Mouse (Mus musculus) spleen, adult 18-20 months (tissue): ENCODE measurements around the gene Spdye4b.
"Not testable (repeated sequence)": the region's sequence is repeated elsewhere in the genome, so short reads cannot be mapped to it uniquely, and the experiment has no call there.

Source experiments
- DNase-seq, 2 experiments: peaks; one replicate each; pipeline ENCODE4 v3.0.0; 2022; ENCODE audit warnings: mixed read lengths in 2 of 2

Spdye4b gene

DNA sequence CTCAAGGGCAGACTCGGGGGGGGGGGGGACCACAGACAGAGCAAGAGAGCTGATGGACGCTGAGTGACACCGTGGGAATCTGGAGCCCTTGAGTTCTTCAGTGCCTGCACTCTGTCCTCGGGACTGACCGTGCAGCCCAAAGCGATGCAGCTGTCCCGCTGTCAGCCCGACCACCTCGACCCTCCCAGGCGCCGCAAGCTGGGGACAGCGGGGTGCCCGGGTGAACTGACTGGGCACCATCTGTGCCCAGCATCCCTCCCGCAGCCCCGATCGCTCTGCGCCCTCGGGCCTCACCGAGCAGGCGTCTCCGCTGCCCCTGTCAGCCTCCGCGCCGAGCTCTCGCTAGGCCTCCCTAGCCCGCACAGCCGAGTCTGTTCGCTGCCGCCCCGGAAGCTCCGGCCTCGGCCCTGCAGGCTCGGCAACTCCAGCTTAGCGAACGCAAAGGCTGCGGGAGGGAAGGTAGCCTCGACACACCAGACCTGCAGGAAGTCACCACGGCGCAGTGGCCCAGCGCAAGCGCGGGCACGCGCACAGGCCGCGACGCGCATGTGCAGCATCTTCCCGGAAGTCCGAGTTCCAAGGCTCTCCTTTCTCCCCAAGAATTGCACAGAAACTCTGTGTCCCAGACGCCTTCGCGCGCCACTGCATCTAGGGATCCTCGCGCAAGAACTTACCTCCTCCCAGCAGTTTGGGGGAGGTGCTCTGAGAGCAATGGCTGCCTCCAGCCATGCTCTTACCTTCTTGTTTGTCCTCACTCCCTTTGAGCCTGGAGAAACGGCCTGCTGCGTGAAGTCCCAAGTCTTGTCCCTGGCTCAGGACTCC, at the start of gene Spdye4b, which contains the start of gene Rbak:
Gene Spdye4b (plus strand): TSS at position 763 of the 822 bp plus-strand sequence.
Gene Rbak (minus strand): TSS at position 521 of the 822 bp plus-strand sequence.
- peak; percentile 75 to 80 for DNase-seq

DNA sequence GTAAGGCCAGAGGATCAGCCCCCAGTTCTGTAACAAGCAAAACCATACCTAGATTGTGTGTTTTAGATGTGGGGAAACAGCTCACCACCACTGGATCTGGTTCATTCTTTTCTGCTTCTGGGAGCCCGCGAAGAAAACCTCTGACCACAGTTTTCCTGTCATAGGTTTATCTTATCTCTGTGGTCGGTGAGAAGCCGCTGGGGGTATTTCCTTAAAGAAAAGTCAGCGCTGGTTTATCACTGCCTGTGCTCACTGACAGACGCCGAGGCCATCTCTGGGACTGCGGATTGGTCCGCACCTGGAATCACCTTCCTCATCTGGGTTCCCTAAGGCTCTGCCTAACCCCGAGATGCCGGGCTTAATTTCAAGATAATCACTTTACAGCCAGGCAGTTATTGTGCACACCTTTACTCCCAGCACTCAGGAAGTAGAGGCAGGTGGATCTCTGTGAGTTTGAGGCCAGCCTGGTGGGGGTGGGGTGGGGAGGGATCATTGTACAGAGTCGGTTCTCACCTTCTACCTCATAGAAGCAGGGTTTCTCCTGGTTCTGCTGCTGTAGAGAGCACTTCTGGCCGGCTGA, 47.8 kb upstream of the Spdye4b start:
- DNase-seq, result no peak

DNA sequence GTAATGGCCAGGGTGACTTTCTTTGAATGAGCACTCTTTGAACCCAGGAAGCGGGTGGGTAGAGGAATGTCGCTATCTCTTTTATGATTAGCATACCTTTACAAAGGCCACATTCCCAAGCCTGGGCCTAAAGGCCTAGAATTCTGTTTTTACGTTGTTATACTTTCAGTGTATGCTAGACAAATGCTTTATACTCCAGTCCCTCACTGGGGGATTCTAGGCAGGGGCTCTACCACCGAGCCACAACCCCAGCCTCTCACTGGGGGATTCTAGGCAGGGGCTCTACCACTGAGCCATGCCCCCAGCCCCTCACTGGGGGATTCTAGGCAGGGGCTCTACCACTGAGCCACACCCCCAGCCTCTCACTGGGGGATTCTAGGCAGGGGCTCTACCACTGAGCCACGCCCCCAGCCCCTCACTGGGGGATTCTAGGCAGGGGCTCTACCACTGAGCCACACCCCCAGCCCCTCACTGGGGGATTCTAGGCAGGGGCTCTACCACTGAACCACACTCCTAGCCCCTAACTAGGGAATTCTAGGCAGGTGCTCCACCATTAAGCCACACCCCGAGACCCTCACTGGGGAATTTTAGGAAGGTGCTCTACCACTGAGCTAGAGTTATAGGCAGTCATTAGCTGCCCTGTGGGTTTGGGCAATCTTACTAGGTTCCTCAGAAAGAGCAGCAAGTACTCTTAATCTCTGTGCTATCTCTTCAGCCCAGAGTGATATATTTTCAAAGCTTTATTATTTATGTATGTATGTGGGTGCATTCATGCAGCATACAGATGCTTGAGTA, 46.4 kb upstream of the Spdye4b start:
- not testable (repeated sequence) for DNase-seq

DNA sequence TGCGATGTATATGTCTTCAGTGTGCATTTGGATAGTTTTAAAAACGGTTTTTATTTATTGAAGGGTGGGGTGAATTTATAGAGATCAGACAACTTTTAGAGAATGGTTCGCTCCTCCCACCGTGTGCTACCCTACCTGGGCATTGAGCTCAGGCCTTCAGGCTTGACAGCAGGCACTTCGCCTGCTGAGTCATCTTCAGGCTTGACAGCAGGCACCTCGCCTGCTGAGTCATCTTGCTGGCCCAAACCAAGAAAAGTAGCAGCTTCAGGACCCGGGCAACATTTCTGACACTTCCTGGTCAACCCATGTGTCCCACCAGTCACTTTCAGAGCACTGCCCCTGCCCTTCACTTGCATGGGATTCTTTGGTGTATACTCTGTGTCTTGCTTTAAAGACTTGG, 45.8 kb upstream of the Spdye4b start:
- no peak for DNase-seq

DNA sequence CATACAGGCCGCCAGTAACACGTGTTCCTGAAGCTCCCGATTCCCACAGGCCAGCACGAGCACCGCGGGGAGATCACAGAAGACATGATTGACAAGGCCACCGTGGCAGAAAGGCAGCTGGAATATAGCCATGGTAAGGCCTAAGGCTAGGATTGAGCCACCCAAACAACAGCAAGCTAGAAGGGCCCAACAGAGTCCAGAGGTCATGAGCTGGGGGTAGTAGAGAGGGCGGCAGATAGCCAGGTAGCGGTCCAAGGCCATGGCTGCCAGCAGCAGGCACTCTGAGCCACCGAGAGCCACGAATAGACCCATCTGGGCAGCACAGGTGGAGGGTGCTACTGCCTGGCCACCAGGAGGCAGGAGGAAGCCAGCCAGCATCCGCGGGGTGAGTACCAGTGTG, 43.2 kb upstream of the Spdye4b start:
- DNase-seq, result no peak

DNA sequence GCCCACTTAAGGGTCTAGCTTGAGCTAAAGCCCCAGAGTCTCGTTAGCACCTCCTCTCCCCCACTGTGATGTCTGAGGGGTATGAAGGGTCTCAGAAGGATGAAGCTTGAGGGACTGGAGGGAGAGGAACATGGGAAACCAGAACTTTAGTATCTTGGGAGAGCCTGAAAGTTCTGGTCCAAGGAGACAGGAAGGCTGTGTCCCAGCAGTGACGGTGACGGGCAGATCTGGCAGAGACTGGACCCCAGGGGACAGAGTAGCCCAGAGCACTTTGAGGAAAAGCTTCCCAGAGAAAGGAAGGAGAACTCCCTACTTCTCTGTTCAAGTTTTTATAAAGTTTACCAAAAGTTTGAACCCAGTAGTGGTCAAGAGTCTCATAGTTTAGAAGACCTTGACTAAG, 33.3 kb upstream of the Spdye4b start, which contains the start of gene Olfr718-ps1:
Gene Olfr718-ps1 (minus strand): TSS at position 101 of the 400 bp plus-strand sequence.
- DNase-seq, result no peak

DNA sequence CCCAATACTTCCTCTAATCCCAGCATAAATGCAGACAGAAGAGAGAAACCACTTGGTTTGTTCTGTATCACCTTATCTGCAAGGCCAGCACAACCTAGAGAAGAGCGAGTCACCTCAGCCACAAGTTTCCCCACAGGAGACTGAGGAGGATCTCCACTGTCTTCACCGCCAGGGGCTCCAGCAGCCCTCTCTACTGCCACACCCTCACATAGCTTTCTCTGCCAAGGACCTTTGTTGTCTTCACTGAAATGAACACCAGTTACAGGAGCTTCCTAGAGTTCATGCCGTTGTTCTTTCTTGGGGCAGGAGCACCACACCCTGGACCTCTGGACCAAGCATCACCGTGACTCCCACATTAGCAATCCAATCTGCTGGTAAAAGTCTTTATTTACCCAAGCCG, 32.2 kb upstream of the Spdye4b start:
- DNase-seq, result no peak

DNA sequence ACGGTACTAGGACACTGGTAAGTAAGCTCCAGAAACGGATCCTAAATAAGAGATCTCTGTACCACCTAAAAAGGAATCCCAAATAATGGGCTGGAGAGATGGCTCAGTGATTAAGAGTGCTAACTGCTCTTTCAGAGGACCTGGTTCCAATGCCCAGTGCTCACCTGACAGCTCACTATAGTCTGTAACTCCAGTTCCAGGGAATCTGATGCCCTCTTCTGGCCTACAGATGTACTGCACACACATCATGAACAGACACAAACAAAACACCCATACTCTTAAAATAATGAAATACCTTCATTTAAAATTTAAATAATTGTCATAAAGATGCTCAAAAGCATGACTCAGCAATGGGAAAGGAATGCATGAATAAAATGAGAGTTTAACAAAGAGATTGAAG, 31.3 kb upstream of the Spdye4b start:
- no peak for DNase-seq

DNA sequence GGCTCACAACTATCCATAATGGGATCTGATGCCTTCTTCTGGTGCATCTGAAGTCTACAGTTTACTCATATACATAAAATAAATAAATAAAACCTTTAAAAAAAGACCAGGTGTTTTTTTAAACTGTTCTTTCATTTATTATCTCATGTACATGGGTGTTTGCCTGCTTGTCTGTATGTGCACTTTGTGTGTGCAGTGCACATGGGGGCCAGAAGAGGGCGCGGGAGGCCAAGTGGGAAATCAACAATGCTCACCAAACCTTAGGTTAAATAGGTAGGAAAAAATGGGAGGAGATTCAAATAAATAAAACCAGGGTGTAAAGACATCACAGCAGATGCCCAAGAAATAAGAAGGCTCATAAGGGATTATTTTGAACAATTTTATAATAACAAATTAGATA, 30.8 kb upstream of the Spdye4b start:
- DNase-seq, result no peak

DNA sequence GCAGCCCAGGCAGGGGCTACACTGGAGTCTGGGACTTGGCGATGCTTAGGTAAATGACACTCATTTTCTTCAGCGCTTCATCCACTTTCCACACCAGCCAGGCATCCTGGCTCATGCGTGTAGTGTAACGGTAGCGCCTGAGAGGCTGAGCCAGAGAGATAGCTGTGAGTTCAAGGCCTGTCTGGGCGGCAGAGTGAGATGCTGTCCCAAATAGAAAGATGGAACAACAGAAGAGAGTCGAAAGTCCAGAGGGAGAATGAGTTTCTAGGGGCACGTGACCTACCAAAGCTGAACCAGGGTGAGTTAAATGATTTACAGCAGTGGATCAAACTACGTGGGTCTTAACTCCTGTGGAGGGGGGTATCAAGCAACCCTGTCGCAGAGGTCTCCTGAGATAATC, 27.1 kb upstream of the Spdye4b start:
- DNase-seq, result no peak

DNA sequence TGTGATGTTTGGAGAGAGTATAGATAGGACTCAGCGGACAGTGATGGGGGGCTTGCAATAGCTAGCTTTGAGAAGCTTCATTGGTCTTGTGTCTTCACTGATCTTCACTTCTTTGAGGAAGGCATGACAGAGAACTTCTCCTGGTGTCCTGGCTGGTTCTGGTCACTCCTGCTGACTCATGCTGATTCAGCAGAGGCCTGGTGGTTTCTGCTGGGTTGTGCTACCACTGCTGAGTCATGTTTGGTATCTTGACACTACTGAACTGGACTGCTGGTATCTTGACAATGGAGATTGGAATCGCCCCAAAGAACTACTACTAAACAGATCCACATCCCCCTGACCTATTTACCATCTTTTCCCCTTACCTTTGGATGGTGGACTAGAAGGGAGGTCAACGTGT, 25.3 kb upstream of the Spdye4b start:
- DNase-seq, result no peak

DNA sequence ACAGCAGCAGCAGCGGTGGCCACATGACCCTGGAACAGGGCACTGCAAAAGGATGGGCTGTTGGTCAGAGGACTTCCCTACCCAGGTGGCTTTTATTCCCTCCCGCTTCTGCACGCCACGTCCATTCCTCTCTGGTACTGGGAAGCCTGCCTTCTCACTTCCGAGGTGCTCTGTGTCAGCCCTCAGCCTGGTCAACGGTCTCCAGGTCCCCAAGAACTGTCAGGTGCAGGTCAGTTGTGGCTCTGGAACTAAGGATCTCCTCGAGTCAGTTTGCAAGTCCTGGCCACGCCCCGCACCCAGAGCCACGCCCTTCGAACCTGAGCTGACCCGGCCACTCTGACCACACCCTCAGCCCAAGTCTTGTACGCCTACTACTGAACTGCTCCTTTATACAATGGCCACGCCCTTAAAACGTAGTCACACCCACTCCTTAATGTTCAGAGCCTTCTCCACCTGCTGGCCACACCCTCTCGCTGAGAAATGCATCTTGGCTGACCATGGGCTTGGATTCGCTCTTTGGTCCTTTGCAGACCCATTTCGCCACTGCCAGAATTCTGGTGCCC, 15.2 kb upstream of the Spdye4b start:
- peak; percentile 25 to 40 for DNase-seq

DNA sequence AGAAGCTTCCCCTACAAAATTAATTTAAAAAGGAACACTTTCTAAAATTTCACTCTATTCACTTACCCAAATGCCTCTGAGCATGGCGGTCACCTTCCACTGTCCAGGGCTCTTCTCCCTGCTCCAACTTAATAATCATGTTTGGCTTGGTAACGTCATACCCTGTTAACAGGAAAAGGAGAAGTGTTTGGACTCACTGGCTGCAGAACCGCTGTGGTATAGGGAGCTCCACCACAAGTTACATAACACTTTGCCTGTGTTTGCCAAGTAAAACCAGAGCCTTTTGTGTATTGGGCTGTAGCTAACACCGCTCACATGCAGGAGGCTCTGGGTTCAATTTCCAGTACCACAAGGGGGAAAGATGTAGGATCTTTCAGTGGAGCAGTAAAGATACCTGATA, 4.8 kb upstream of the Spdye4b start:
- DNase-seq, result no peak

DNA sequence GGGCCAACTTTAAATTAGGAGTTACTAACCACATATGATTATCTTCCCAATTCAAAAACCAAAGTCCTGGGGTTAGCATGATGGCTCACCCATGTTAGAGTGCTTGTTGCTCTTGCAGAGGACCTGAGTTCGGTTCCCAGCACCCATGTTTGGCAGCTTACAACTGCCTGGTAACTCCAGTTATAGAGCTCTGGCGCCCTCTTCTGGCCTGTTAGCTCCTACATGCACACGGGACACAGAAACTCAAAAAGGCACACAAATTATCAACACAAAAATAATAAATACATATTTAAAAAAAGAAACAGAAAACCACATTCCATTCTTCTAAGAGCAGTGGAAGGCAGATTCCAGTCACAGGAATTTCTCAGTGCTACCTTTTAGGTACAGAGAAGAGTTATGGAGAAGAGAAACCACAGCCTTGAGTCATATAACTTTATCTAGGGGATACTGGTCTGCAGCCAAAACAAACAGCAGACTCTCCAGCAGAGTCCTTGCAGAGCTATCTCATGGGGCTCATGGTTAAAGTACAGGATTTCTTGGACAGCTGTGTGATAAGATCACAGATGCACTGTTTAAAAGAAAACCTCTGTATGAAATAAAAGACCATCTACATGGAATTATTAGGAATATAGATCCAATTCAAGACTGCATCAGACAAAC, 3.1 kb upstream of the Spdye4b start:
- no peak for DNase-seq

DNA sequence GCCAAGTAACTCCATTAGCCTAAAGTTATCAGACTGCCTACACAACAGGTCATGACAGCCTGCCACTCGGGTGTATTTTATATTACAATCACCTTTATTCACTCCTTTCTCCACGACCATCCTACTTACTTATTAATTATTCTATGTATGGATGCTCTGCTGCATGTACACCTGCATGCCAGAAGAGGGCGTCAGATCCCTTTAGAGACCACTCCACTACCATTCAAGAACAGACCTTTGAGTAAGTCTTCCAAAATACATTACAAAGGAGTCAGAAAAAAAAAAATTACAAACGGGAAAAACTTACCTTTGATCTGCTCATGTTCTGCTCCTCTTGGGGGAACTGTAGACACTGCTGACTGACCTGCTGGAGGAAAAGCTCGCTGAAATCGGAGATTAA, 1.6 kb upstream of the Spdye4b start:
- DNase-seq, result no peak

DNA sequence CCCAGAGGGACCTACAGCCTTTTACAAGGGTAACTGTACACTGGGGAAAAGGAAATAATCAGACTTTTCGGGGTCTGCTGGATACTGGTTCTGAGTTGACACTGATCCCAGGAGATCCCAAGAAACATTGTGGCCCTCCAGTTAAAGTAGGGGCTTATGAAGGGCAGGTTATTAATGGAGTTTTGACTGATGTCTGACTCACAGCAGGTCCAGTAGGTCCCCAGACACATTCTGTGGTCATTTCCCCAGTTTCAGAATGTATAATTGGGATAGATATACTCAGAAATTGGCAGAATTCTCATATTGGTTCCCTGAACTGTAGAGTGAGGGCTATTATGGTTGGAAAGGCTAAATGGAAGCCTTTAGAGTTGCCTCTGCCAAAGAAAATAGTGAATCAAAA, 7.2 kb downstream of the Spdye4b start:
- not testable (repeated sequence) for DNase-seq

DNA sequence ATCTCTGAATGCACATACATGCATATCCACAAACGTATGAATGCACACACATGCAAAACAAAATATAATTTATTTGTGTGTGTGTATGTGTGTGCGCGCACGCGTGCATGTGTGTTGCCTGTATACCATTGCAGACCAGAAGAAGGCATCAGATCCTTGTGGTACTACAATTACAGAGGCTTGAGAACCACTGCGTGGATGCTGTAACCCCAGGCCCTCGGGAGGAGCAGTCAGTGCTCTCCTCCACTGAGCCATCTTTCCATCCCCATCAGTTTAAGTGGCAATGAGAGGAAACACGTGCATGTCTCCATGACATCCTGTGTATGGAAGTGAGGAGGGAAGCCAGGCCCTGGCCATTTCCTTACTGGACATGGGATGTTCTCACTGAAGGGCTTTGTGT, 12.0 kb downstream of the Spdye4b start:
- no peak for DNase-seq

DNA sequence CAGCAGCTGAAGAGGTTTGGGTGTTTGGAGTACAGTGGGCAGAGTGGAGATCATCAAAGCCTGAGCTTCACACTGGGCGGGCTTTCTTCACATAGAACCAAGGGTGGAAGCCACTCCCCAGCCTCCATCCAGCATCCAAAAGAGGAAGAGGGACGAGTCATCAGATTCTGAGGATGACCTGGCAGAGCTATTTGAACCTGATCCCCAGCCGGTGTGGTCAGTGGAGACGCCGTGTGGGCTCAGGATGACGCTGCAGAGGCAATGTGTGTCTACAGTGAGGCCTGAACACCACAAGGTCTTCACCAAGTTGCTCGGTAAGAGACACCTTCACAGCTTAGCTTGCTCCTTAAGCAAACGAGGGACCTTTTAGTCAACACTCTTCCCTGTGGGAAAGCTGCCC, 13.9 kb downstream of the Spdye4b start:
- DNase-seq, result not testable (repeated sequence)

DNA sequence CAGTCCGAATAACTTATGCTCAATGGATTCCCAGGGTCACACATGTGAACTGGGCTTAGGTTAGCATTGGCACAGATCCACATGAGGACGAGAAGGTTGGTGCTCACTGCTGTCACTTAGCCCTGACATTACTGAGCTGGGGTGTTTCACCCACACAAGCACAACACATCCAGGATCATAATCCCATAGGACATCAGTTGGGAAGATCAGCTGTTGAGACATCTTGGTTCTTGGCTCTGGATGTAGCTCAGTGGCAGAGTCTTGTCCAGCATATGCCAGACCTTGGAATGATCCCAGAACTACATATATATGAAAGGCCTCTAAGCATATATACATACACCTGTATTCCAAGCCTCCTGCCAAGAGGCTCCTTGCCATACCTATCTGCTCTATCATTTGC, 14.3 kb downstream of the Spdye4b start:
- no peak for DNase-seq

DNA sequence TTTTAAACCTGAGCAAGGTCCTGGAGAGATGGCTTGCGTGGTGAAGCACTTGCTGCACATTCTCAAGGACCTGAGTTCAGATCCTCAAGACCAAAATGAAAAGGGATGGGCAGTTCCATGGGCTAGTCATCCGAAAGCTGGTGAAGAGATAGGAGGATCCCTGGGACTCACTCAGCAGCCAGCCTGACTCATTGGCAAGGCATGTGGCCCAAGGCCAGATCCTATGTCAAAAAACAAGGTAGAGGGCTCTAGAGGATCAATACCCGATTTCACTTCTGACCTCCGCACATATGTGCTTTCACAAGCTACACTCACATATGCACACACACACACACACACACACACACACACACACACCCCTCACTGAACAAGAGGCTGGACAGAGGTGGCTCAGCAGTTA, 15.7 kb downstream of the Spdye4b start:
- no peak for DNase-seq

DNA sequence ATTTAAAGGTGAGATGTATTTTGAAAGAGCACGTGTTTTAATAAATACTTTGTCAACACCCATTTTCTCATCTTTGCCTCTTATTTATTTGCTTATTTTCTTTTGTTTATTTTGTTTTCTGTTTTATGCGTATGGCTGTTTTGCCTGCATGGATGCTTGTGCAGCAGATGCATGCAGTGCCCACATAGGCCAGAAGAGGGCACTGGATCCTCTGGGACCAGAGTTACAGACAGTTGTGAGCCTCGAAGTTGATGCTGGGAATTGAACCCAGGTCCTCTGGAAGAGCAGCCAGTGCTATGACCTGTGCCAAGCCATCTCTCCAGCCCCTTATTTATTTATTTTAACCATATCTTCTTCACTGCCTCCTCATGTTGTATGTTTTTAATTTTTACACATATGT, 24.2 kb downstream of the Spdye4b start:
- DNase-seq, result no peak

DNA sequence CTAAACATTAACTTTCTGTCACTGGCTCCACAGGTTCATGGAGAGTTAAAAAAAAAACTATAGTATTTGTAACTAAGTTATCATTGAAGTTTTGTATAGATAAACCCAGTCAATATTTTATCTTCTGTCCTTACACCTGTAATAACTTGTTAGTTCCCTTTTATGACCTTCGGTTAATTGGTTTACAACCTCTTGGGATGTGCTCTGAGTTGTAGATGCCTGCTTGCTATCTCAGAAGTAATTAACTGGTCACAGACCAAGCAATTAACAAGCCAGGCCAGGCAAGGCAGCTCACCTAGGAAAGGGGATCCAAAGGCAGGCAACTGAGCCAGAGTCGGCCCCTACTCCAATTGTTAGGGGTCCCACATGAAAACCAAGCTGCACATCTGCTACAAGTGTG, 33.0 kb downstream of the Spdye4b start:
- DNase-seq, result no peak

DNA sequence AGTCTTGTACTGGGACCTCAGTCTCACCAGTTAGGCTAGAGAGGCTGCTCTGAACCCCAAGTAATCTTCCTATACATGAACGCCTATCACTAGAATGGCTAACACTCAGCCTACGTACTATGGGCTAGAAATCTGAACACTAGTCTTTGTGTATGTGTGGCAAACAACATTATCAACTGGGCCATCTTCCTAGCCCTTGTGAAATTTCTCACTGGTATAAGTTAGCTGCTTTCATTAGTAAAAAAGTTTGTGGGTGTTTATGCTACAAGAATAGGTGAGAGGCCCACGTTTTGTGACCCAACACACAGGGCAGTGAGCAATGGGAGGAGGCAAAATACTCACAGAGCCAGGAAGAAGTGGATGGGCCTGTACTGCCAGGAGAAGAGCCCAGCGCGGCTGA, 40.2 kb downstream of the Spdye4b start:
- DNase-seq, result no peak
